ENCODE assay signal across 10 mouse cellular contexts in the genomic region with DNA sequence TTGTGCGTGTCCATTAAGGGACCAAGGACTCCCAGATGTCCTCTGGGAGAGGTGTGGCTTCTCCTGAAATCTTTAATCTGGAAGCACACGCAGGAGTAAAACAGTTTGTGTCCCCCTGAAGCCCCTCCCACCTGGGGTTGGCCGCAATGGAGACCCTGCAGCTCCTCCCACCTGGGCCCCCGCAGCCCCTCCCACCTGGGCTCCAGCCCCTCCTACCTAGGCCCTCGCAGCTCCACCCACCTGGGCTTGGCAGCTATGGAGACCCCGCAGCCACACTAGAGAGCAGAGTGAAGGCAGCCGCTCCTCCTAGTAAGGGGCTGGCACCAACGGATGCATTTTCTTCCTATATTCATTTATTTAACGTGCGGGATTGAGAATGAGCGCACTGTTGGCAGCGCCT.
DNase-seq lines count a peak whose midpoint lies in the region; ATAC-seq and TF ChIP-seq lines count a peak whose summit lies in the region.
"Had no signal": no experiment of that assay in that cellular context is flagged by ENCODE, and none has a peak within 500 bp of the region (broad histone marks: within the 10 kb centered on the region; RNA-seq: fewer than 3 reads in every experiment).

No protein-coding gene starts in this region.

- no peak overlapping the region for H3K4me2 ChIP-seq in heart, embryonic 15.5 days
- H3K4me2 ChIP-seq in forebrain, embryonic 14.5 days (ENCODE audit: low read length) = no peak overlapping the region
- peak overlapping the region; percentile 6; the same call in 1 of the 2 replicates for H3K4me2 ChIP-seq in midbrain, embryonic 15.5 days

- H3K36me3 ChIP-seq in heart, embryonic 15.5 days = no peaks in the 10 kb centered on the region
- H3K36me3 ChIP-seq in ES-E14 (ENCODE audit: control insufficient read depth, insufficient read depth, low read length, poor library complexity, severe bottlenecking) = no peaks in the 10 kb centered on the region
- H3K36me3 ChIP-seq in forebrain, embryonic 14.5 days (ENCODE audit: control insufficient read depth, insufficient read depth, low read length) = no peaks in the 10 kb centered on the region
- H3K36me3 ChIP-seq in midbrain, embryonic 15.5 days (replicated peaks) = no peaks in the 10 kb centered on the region

- 0 out of 2 replicates have a peak, but pooled peaks have one; percentile 25 for ATAC-seq in heart, embryonic 15.5 days (replicated peaks; ENCODE audit: insufficient number of reproducible peaks, insufficient read depth, low FRiP score, low read depth)
- ATAC-seq in forebrain, embryonic 14.5 days = peak; percentile 48; the same call in 1 of the 2 replicates
- ATAC-seq in midbrain, embryonic 15.5 days (replicated peaks) = no peak
- no peak for ATAC-seq in inflammation-experienced regulatory T-cells, adult 6 months
- ATAC-seq: CD4-positive, CD25-positive, alpha-beta regulatory T cell, adult 4 months had no signal

- H3K27ac ChIP-seq in heart, embryonic 15.5 days = no peak overlapping the region
- H3K27ac ChIP-seq in ES-E14 (ENCODE audit: insufficient read depth, low read depth, low read length, poor library complexity, severe bottlenecking) = no peak overlapping the region
- no peak overlapping the region for H3K27ac ChIP-seq in forebrain, embryonic 14.5 days (ENCODE audit: low read depth, low read length)
- H3K27ac ChIP-seq in midbrain, embryonic 15.5 days = no peak overlapping the region

- DNase-seq in heart, adult 11 months = no peak
- peak; percentile 67 for DNase-seq in ES-E14 (ENCODE audit: low read depth, low spot score)
- DNase-seq in forebrain, embryonic 14.5 days (ENCODE audit: low spot score) = peak; percentile 41
- no peak for DNase-seq in layer of hippocampus, postnatal 10 days (ENCODE audit: low spot score in 2 of 2)
- DNase-seq in adrenal gland, postnatal 10 days = no peak
- DNase-seq: lung, adult 18-20 months had no signal

- in situ Hi-C loops in ES-E14 (cut with MboI; ENCODE audit: low sequenced_read_pairs in 2 of 2, unreplicated experiment in 2 of 2) = no loop called here

- H3K27me3 ChIP-seq in heart, embryonic 15.5 days = no peaks in the 10 kb centered on the region
- H3K27me3 ChIP-seq in forebrain, embryonic 14.5 days (replicated peaks; ENCODE audit: control insufficient read depth, insufficient read depth, low read length) = 0 out of 2 replicates have a peak, but pooled peaks cover 4% of the 10 kb centered on the region
- peaks cover 5% of the 10 kb centered on the region; the same call in 1 of the 2 replicates for H3K27me3 ChIP-seq in midbrain, embryonic 15.5 days (replicated peaks)

- H3K9me3 ChIP-seq in heart, embryonic 15.5 days (replicated peaks) = no peaks in the 10 kb centered on the region
- no peaks in the 10 kb centered on the region for H3K9me3 ChIP-seq in ES-E14 (ENCODE audit: control insufficient read depth, insufficient read depth, low read depth, low read length)
- no peaks in the 10 kb centered on the region for H3K9me3 ChIP-seq in forebrain, embryonic 14.5 days (replicated peaks; ENCODE audit: control insufficient read depth, low read length)
- H3K9me3 ChIP-seq in midbrain, embryonic 15.5 days = no peaks in the 10 kb centered on the region

- no peak overlapping the region for H3K9ac ChIP-seq in heart, embryonic 15.5 days
- H3K9ac ChIP-seq in ES-E14 (ENCODE audit: insufficient read depth, low read depth, low read length, poor library complexity, severe bottlenecking) = peak overlapping the region; percentile 50; the same call in 1 of the 2 replicates
- no peak overlapping the region for H3K9ac ChIP-seq in forebrain, embryonic 14.5 days (ENCODE audit: low read length)
- no peak overlapping the region for H3K9ac ChIP-seq in midbrain, embryonic 15.5 days

- no peak overlapping the region for H3K4me3 ChIP-seq in heart, embryonic 15.5 days
- peak overlapping the region in 1 of 2 experiments; percentile 45; a peak in 1 of 4 replicates for H3K4me3 ChIP-seq in ES-E14 (ENCODE audit: insufficient read depth in 1 of 2, low read depth in 1 of 2, low read length in 2 of 2, poor library complexity in 1 of 2, severe bottlenecking in 1 of 2)
- no peak overlapping the region for H3K4me3 ChIP-seq in forebrain, embryonic 14.5 days (ENCODE audit: low read depth, low read length)
- no peak overlapping the region for H3K4me3 ChIP-seq in midbrain, embryonic 15.5 days

- no peaks in the 10 kb centered on the region for H3K4me1 ChIP-seq in heart, embryonic 15.5 days (replicated peaks)
- H3K4me1 ChIP-seq in ES-E14 (ENCODE audit: control insufficient read depth in 2 of 2, insufficient read depth in 2 of 2, low read length in 2 of 2, poor library complexity in 1 of 2) = peaks cover 2 to 8% of the 10 kb centered on the region in 2 experiments; a peak in 2 of 4 replicates
- peaks cover 4% of the 10 kb centered on the region; the same call in 1 of the 2 replicates for H3K4me1 ChIP-seq in forebrain, embryonic 14.5 days (ENCODE audit: control insufficient read depth, insufficient read depth, low read length)
- H3K4me1 ChIP-seq in midbrain, embryonic 15.5 days = peaks cover 12% of the 10 kb centered on the region

- 14% methylated on average over 12 of the region's 12 CpGs for WGBS in heart, embryonic 15.5 days
- WGBS in forebrain, embryonic 14.5 days = 10% methylated on average over 12 of the region's 12 CpGs
- 11% methylated on average over 12 of the region's 12 CpGs for WGBS in midbrain, embryonic 15.5 days

TF ChIP-seq in ES-E14, 5 proteins besides CTCF, POLR2A, EP300 and RAD21:
- no peak for TF ChIP-seq CHD2 (IDR thresholded peaks at IDR 0.05; ENCODE audit: low read depth, low read length)
- TF ChIP-seq MAFK (IDR thresholded peaks at IDR 0.05; ENCODE audit: insufficient read depth, low read depth, low read length) = no peak
- no peak for TF ChIP-seq ZNF384 (IDR thresholded peaks at IDR 0.05; ENCODE audit: low read depth, low read length)
- no peak for TF ChIP-seq HCFC1 (IDR thresholded peaks at IDR 0.05; ENCODE audit: borderline replicate concordance, insufficient read depth, low read length)
- TF ChIP-seq ZC3H11A (IDR thresholded peaks at IDR 0.05; ENCODE audit: borderline replicate concordance, low read depth, low read length) = no peak
TF ChIP-seq in ES-E14: peak in this region for 0.

Comparison
In these comparisons a context has a peak if more than half of its experiments do, and no peak if none do; other contexts are left out.
1. ATAC-seq: peak in heart, embryonic 15.5 days (single experiment) and forebrain, embryonic 14.5 days (single experiment); none in midbrain, embryonic 15.5 days (single experiment) and inflammation-experienced regulatory T-cells, adult 6 months (single experiment).
2. DNase-seq: peak in ES-E14 (single experiment) and forebrain, embryonic 14.5 days (single experiment); none in heart, adult 11 months (single experiment), layer of hippocampus, postnatal 10 days (0 of 2) and adrenal gland, postnatal 10 days (single experiment).